Mouse (Mus musculus) CH12.LX (cell line): ENCODE data around the gene Ccdc141. TPM values are rescaled to one million over a fixed set of nuclear protein-coding genes. Genes with fewer than 3 reads are reported as not detected.

Source experiments
- DNase-seq: peaks from one replicate; pipeline ENCODE4 v3.0.0-alpha.2; 2013; ENCODE audit errors: extremely low read depth
- H3K27ac ChIP-seq: 2 replicates; pipeline ENCODE4 v1.5.1; 2012; ENCODE audit warnings: low read depth, mild to moderate bottlenecking, control low read depth, moderate library complexity; ENCODE audit not compliant: insufficient read depth
- H3K27me3 ChIP-seq: replicated peaks from 2 replicates; pipeline ENCODE3; 2012; ENCODE audit warnings: inconsistent platforms
- H3K36me3 ChIP-seq, 2 experiments: replicated peaks in 1 of 2; 2 replicates each; pipeline versions ENCODE3 to v1.6.1; 2012; ENCODE audit warnings: inconsistent platforms in 1 of 2, low read length in 1 of 2, mild to moderate bottlenecking in 1 of 2, mixed read lengths in 1 of 2, moderate library complexity in 1 of 2; ENCODE audit not compliant: control insufficient read depth in 1 of 2, insufficient read depth in 1 of 2
- H3K4me1 ChIP-seq, 2 experiments: 2 replicates each; pipeline ENCODE4 v1.6.1; 2012; ENCODE audit warnings: inconsistent platforms in 1 of 2, moderate library complexity in 1 of 2; ENCODE audit not compliant: insufficient read depth in 2 of 2, control insufficient read depth in 1 of 2
- H3K4me2 ChIP-seq: 2 replicates; pipeline ENCODE4 v1.6.1; 2012; ENCODE audit warnings: low read depth, mild to moderate bottlenecking, control low read depth; ENCODE audit not compliant: poor library complexity, insufficient read depth, severe bottlenecking
- H3K4me3 ChIP-seq, 3 experiments: fragments of 150-350 bp in 1 of 3; sonication (generic) in 1 of 3; replicated peaks in 1 of 3; 2 replicates each; pipeline versions ENCODE3 to v1.5.1; 2011 to 2012; ENCODE audit warnings: low read depth in 2 of 3, low read length in 2 of 3, mild to moderate bottlenecking in 2 of 3, moderate library complexity in 2 of 3, control low read depth in 1 of 3, improper control_type of control experiment in 1 of 3, inconsistent platforms in 1 of 3, mixed read lengths in 1 of 3; ENCODE audit not compliant: poor library complexity in 1 of 3
- H3K79me2 ChIP-seq: replicated peaks from 2 replicates; pipeline ENCODE4 v1.6.1; 2012; ENCODE audit warnings: mild to moderate bottlenecking, moderate library complexity; ENCODE audit not compliant: control insufficient read depth, poor library complexity, insufficient read depth, severe bottlenecking; ENCODE audit errors: extremely low read depth
- H3K9ac ChIP-seq: 2 replicates; pipeline ENCODE4 v1.6.1; 2012; ENCODE audit warnings: low read depth, mild to moderate bottlenecking, control low read depth, moderate library complexity; ENCODE audit not compliant: insufficient read depth
- H3K9me3 ChIP-seq: replicated peaks from 2 replicates; pipeline ENCODE3; 2012; ENCODE audit warnings: low read length, inconsistent platforms, mixed read lengths
- CHD1 ChIP-seq: IDR thresholded peaks from 2 replicates; pipeline ENCODE4 v1.6.1; 2012; ENCODE audit warnings: low read depth, low read length, improper control_type of control experiment, inconsistent platforms
- CHD2 ChIP-seq: IDR thresholded peaks from 2 replicates; pipeline ENCODE4 v1.6.1; 2011; ENCODE audit warnings: low read length, improper control_type of control experiment
- ELF1 ChIP-seq: IDR thresholded peaks from 2 replicates; pipeline ENCODE4 v1.6.1; 2014; ENCODE audit warnings: low read depth, mild to moderate bottlenecking, inconsistent platforms, low read length, improper control_type of control experiment
- EP300 ChIP-seq: IDR thresholded peaks from 2 replicates; pipeline ENCODE4 v1.6.1; 2011; ENCODE audit warnings: low read length, improper control_type of control experiment
- GABPA ChIP-seq: IDR thresholded peaks from 2 replicates; pipeline ENCODE4 v1.6.1; 2012; ENCODE audit warnings: low read depth, low read length, improper control_type of control experiment, inconsistent platforms; ENCODE audit not compliant: insufficient replicate concordance
- HCFC1 ChIP-seq: IDR thresholded peaks from 2 replicates; pipeline ENCODE4 v1.6.1; 2012; ENCODE audit warnings: low read depth, mild to moderate bottlenecking, inconsistent platforms, low read length, improper control_type of control experiment
- IRF4 ChIP-seq: IDR thresholded peaks from 2 replicates; pipeline ENCODE4 v1.6.1; 2014; ENCODE audit warnings: low read depth, mild to moderate bottlenecking, inconsistent platforms, low read length, improper control_type of control experiment
- JUN ChIP-seq: IDR thresholded peaks from 2 replicates; pipeline ENCODE4 v1.6.1; 2011; ENCODE audit warnings: low read depth, mild to moderate bottlenecking, low read length, improper control_type of control experiment, moderate library complexity; ENCODE audit not compliant: insufficient read depth
- JUND ChIP-seq: conservative IDR thresholded peaks from 2 replicates; pipeline ENCODE4 v1.6.1; 2011; ENCODE audit warnings: low read depth, low read length, improper control_type of control experiment
- KAT2A ChIP-seq: IDR thresholded peaks from 2 replicates; pipeline ENCODE4 v1.6.1; 2012; ENCODE audit warnings: low read length, improper control_type of control experiment, inconsistent platforms; ENCODE audit not compliant: insufficient replicate concordance
- MAFK ChIP-seq: IDR thresholded peaks from 2 replicates; pipeline ENCODE4 v1.6.1; 2011; ENCODE audit warnings: low read length, improper control_type of control experiment; ENCODE audit not compliant: insufficient replicate concordance
- MXI1 ChIP-seq: IDR thresholded peaks from 2 replicates; pipeline ENCODE4 v1.6.1; 2011; ENCODE audit warnings: mild to moderate bottlenecking, low read depth, low read length, improper control_type of control experiment
- MYC ChIP-seq: IDR thresholded peaks from 2 replicates; pipeline ENCODE4 v1.6.1; 2011; ENCODE audit warnings: low read depth, mild to moderate bottlenecking, improper control_type of control experiment, low read length
- NRF1 ChIP-seq: IDR thresholded peaks from 2 replicates; pipeline ENCODE4 v1.6.1; 2014; ENCODE audit warnings: low read depth, mild to moderate bottlenecking, inconsistent platforms, low read length, improper control_type of control experiment, moderate library complexity
- POLR2A ChIP-seq: IDR thresholded peaks from 2 replicates; pipeline ENCODE4 v1.6.1; 2011; ENCODE audit warnings: low read depth, mild to moderate bottlenecking, improper control_type of control experiment, low read length
- POLR2AphosphoS2 ChIP-seq: IDR thresholded peaks from 2 replicates; pipeline ENCODE4 v1.6.1; 2011; ENCODE audit warnings: low read depth, low read length, improper control_type of control experiment
- RAD21 ChIP-seq: IDR thresholded peaks from 2 replicates; pipeline ENCODE4 v1.6.1; 2011; ENCODE audit warnings: low read depth, mild to moderate bottlenecking, low read length, improper control_type of control experiment, moderate library complexity
- RCOR1 ChIP-seq: conservative IDR thresholded peaks from 2 replicates; pipeline ENCODE4 v1.6.1; 2012; ENCODE audit warnings: low read depth, mild to moderate bottlenecking, inconsistent platforms, low read length, improper control_type of control experiment
- SIN3A ChIP-seq: IDR thresholded peaks from 2 replicates; pipeline ENCODE4 v1.6.1; 2012; ENCODE audit warnings: low read length, improper control_type of control experiment, inconsistent platforms
- SMC3 ChIP-seq: IDR thresholded peaks from 2 replicates; pipeline ENCODE4 v1.6.1; 2011; ENCODE audit warnings: low read depth, low read length, improper control_type of control experiment
- UBTF ChIP-seq: IDR thresholded peaks from 2 replicates; pipeline ENCODE4 v1.6.1; 2012; ENCODE audit warnings: low read depth, mild to moderate bottlenecking, inconsistent platforms, low read length, improper control_type of control experiment, moderate library complexity
- USF1 ChIP-seq: IDR thresholded peaks from 2 replicates; pipeline ENCODE4 v1.6.1; 2014; ENCODE audit warnings: low read depth, mild to moderate bottlenecking, inconsistent platforms, low read length, improper control_type of control experiment
- USF2 ChIP-seq: conservative IDR thresholded peaks from 2 replicates; pipeline ENCODE4 v1.6.1; 2011; ENCODE audit warnings: low read depth, low read length, improper control_type of control experiment
- ZKSCAN1 ChIP-seq: IDR thresholded peaks from 2 replicates; pipeline ENCODE4 v1.6.1; 2012; ENCODE audit warnings: low read depth, inconsistent platforms, low read length, improper control_type of control experiment, borderline replicate concordance
- ZNF384 ChIP-seq: IDR thresholded peaks from 2 replicates; pipeline ENCODE4 v1.6.1; 2012; ENCODE audit warnings: low read depth, low read length, improper control_type of control experiment, inconsistent platforms
- dilution Hi-C: fragments of 300-500 bp; cut with MboI; formaldehyde crosslinking; loops from 2 replicates; pipeline ENCODE4 v1.14.3; 2020; ENCODE audit warnings: low sequenced_read_pairs; ENCODE audit not compliant: extremely low pct_unique_long_range_greater_than_20kb, extremely low pct_ligation_motif_present
- in situ Hi-C: fragments of 300-500 bp; cut with MboI; formaldehyde crosslinking; loops from 3 replicates; pipeline ENCODE4 v1.14.3; 2019; ENCODE audit warnings: low sequenced_read_pairs, low pct_ligation_motif_present, low pct_unique_long_range_greater_than_20kb, mixed read lengths
- polyA plus RNA-seq: library from polyadenylated mRNA; unstranded; fragments of >175 nt; gene quantifications from 2 replicates; pipeline ENCODE4 v1.2.1, GENCODE M21; 2012; ENCODE audit warnings: low read depth; ENCODE audit not compliant: insufficient read length
- total RNA-seq, 2 experiments: library from RNA; depleted of rRNA; stranded (reverse); fragments of 300-350 nt in 1 of 2; fragments of >200 nt in 1 of 2; gene quantifications; 2 replicates each; pipeline ENCODE4 v1.2.3; 2012 to 2014

Ccdc141 gene
- total and polyA plus RNA-seq, 3 experiments = not detected

DNA sequence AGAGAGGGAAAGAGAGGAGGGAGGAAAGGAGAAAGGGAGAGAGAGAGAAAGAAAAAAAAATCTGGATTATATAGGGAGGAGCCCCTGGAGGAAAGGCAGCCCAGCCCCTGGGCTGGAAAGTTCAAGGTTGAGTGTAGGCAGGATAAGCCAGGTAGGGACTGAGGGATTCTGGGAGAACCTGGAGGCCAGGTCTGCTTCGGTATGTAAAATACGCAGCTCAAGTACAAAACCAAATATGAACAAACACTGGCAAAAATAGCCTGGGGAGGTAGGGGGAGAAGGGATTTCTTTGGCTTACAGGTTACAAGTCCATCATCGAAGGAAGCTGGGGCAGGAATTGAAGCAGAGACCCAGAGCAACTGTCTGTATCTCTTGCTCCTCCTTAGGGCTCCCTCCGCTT, 183.1 kb downstream of the Ccdc141 start:
- no peak for DNase-seq
- H3K79me2 ChIP-seq = no peaks in the 10 kb centered on the region
- H3K27me3 ChIP-seq = no peaks in the 10 kb centered on the region
- H3K27ac ChIP-seq = no peak overlapping the region
- in situ Hi-C loops (no loop called here), dilution Hi-C loops (no loop called here)
- no peaks in the 10 kb centered on the region for H3K9me3 ChIP-seq
- no peaks in the 10 kb centered on the region for H3K36me3 ChIP-seq
- no peak overlapping the region for H3K9ac ChIP-seq
- TF ChIP-seq UBTF = no peak
- no peak for TF ChIP-seq RAD21
- no peak for TF ChIP-seq CHD2
- TF ChIP-seq RCOR1 = no peak
- no peak for TF ChIP-seq NRF1
- TF ChIP-seq EP300 = no peak
- TF ChIP-seq ELF1 = no peak
- no peak for TF ChIP-seq SMC3
- TF ChIP-seq KAT2A = no peak
- TF ChIP-seq USF1 = no peak
- no peak for TF ChIP-seq JUN
- TF ChIP-seq ZKSCAN1 = no peak
- TF ChIP-seq HCFC1 = no peak
- TF ChIP-seq MAFK = no peak
- no peak overlapping the region for H3K4me2 ChIP-seq
- no peaks in the 10 kb centered on the region for H3K4me1 ChIP-seq
- H3K4me3 ChIP-seq = no peak overlapping the region

DNA sequence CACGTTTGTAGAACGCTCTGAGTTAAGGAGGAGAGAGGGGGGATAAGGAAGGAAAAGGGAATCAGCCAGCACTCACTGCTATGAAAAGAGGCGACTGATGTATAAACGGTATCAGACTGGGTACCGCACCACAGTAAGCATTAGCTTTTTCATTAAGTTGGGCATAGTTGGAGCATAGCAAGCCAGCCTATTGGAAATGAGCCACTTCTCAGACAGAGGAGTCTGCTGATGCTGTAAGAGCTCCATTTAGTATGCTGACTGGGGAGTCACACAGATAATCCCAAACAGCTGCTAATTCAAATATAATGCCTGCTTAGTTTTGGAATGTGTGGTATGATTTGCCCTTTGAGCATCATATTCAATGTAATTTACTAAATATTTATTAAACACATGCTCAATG, 186.1 kb downstream of the Ccdc141 start:
- H3K79me2 ChIP-seq = no peaks in the 10 kb centered on the region
- dilution Hi-C loops = no loop called here
- no peaks in the 10 kb centered on the region for H3K36me3 ChIP-seq
- no peak overlapping the region for H3K4me3 ChIP-seq
- H3K27me3 ChIP-seq = no peaks in the 10 kb centered on the region
- H3K4me2 ChIP-seq = no peak overlapping the region
- peaks cover 0 to 4% of the 10 kb centered on the region in 2 experiments; a peak in 2 of 4 replicates for H3K4me1 ChIP-seq
- H3K9me3 ChIP-seq = no peaks in the 10 kb centered on the region
- DNase-seq = no peak
- no peak overlapping the region for H3K9ac ChIP-seq
- TF ChIP-seq MYC (no peak), SMC3 (no peak), ZKSCAN1 (no peak), CHD1 (no peak), GABPA (no peak), ZNF384 (no peak), IRF4 (no peak), POLR2A (no peak), USF2 (no peak), MAFK (no peak), MXI1 (no peak), JUND (no peak), POLR2AphosphoS2 (no peak), SIN3A (no peak)
- in situ Hi-C loops = no loop called here
- H3K27ac ChIP-seq = no peak overlapping the region
